Mouse (Mus musculus) midbrain, embryonic 12.5 days (tissue): ENCODE results near the gene Glis2. TPM values are rescaled to one million over a fixed set of nuclear protein-coding genes. Genes with fewer than 3 reads are reported as not detected.

ENCODE experiments used
- ATAC-seq: fragments of 200-750 bp; cut with Nextera tagmentation; 2 replicates; pipeline ENCODE4 v1.8.0; 2017; ENCODE audit warnings: low read depth, moderate TSS enrichment, moderate library complexity; ENCODE audit not compliant: low FRiP score
- H3K27ac ChIP-seq: fragments of 300-500 bp; sonication (generic); replicated peaks from 2 replicates; pipeline ENCODE4 v1.5.1; 2016; ENCODE audit warnings: mild to moderate bottlenecking
- H3K27me3 ChIP-seq: fragments of 300-500 bp; sonication (generic); 2 replicates; pipeline ENCODE4 v1.6.1; 2016; ENCODE audit warnings: mild to moderate bottlenecking
- H3K36me3 ChIP-seq: fragments of 300-500 bp; sonication (generic); 2 replicates; pipeline ENCODE4 v1.6.1; 2016
- H3K4me1 ChIP-seq: fragments of 300-500 bp; sonication (generic); 2 replicates; pipeline ENCODE4 v1.6.1; 2016
- H3K4me2 ChIP-seq: fragments of 300-500 bp; sonication (generic); replicated peaks from 2 replicates; pipeline ENCODE4 v1.6.1; 2016; ENCODE audit warnings: mild to moderate bottlenecking, moderate library complexity
- H3K4me3 ChIP-seq: fragments of 300-500 bp; sonication (generic); 2 replicates; pipeline ENCODE4 v1.5.1; 2016; ENCODE audit warnings: mild to moderate bottlenecking
- H3K9ac ChIP-seq: fragments of 300-500 bp; sonication (generic); replicated peaks from 2 replicates; pipeline ENCODE4 v1.6.1; 2016; ENCODE audit warnings: mild to moderate bottlenecking, moderate library complexity
- H3K9me3 ChIP-seq: fragments of 300-500 bp; sonication (generic); 2 replicates; pipeline ENCODE4 v1.6.1; 2016; ENCODE audit warnings: mild to moderate bottlenecking
- WGBS: fragments of 180-500 bp; shearing (Covaris S2); methylation state at CpG from one replicate; pipeline ENCODE4 v1.1.7; 2016; 5-methylcytosine and 5-hydroxymethylcytosine counted together
- polyA plus RNA-seq: library from polyadenylated mRNA; unstranded; fragments of >200 nt; fragmentation: Nextera tagmentation; extraction: Ambion mirVana; gene quantifications from 2 replicates; pipeline ENCODE4 v1.2.1, GENCODE M21; 2016

The Glis2 gene
- polyA plus RNA-seq, 1 experiment from 2014 or later, result 28.2 TPM

- H3K27me3 ChIP-seq, result no peaks in the 10 kb centered on the region
- H3K36me3 ChIP-seq, result 0 out of 2 replicates have a peak, but pooled peaks cover 5% of the 10 kb centered on the region
- no peak overlapping the region for H3K27ac ChIP-seq
- ATAC-seq, result no peak
- H3K4me1 ChIP-seq, result peaks cover 44% of the 10 kb centered on the region
- 65% methylated on average over 11 of the region's 11 CpGs for WGBS
- H3K9ac ChIP-seq, result no peak overlapping the region
- no peak overlapping the region for H3K4me2 ChIP-seq
- H3K4me3 ChIP-seq, result no peak overlapping the region
- no peaks in the 10 kb centered on the region for H3K9me3 ChIP-seq
Measured at GRCm38 (mm10) chr16:4643670-4644419, 49.3 kb downstream of the Glis2 start.

- H3K9ac ChIP-seq, result no peak overlapping the region
- no peak overlapping the region for H3K4me2 ChIP-seq
- H3K9me3 ChIP-seq, result no peaks in the 10 kb centered on the region
- H3K27ac ChIP-seq, result no peak overlapping the region
- 75% methylated on average over 4 of the region's 4 CpGs for WGBS
- no peaks in the 10 kb centered on the region for H3K27me3 ChIP-seq
- no peak for ATAC-seq
- peaks cover 29% of the 10 kb centered on the region for H3K4me1 ChIP-seq
- H3K4me3 ChIP-seq, result no peak overlapping the region
- H3K36me3 ChIP-seq, result peaks cover 16% of the 10 kb centered on the region
Measured at GRCm38 (mm10) chr16:4645867-4646266, 51.4 kb downstream of the Glis2 start.

GRCm38 (mm10) chr16:4646831-4647230 is 52.3 kb downstream of the Glis2 start:
- Histone ChIP-seq H3K4me1 (peaks cover 23% of the 10 kb centered on the region), H3K27ac (no peak overlapping the region), H3K4me3 (no peak overlapping the region)

DNA sequence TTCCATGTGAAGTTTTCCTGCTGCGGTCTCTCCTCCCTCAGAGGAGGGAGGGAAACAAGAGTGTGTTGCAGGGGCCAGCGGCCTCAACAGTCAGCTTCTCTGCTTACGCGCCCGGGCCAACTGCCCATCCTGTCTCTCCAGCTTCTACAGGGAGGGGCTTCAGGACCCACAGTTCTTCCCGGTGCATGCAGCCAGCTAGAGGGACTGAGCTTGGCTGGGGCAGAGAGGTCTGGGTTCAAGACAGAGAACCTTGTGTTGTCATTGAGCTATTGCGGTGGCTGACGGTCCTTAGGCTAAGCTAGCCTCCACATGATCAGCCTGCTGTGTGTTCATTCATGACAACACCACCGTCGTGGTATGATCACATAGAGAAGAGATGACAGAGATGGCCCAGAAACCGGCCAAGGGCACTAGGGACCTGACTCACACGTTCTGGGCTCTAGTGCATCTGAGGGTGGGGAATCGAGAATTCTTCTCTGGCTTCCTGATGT is 53.2 kb downstream of the Glis2 start:
- no peak for ATAC-seq
- Histone ChIP-seq H3K9me3 (no peaks in the 10 kb centered on the region), H3K9ac (no peak overlapping the region), H3K4me1 (peaks cover 17% of the 10 kb centered on the region), H3K4me3 (no peak overlapping the region), H3K4me2 (no peak overlapping the region), H3K27me3 (no peaks in the 10 kb centered on the region), H3K36me3 (peaks cover 26% of the 10 kb centered on the region), H3K27ac (no peak overlapping the region)
- 80% methylated on average over 13 of the region's 13 CpGs for WGBS

More at GRCm38 (mm10) chr16:4646831-4647230, 52.3 kb downstream of the Glis2 start:
- H3K4me2 ChIP-seq, result no peak overlapping the region
- no peaks in the 10 kb centered on the region for H3K9me3 ChIP-seq
- H3K36me3 ChIP-seq, result peaks cover 20% of the 10 kb centered on the region
- H3K9ac ChIP-seq, result no peak overlapping the region
- H3K27me3 ChIP-seq, result no peaks in the 10 kb centered on the region
- no peak for ATAC-seq
- 70% methylated on average over 4 of the region's 4 CpGs for WGBS

DNA sequence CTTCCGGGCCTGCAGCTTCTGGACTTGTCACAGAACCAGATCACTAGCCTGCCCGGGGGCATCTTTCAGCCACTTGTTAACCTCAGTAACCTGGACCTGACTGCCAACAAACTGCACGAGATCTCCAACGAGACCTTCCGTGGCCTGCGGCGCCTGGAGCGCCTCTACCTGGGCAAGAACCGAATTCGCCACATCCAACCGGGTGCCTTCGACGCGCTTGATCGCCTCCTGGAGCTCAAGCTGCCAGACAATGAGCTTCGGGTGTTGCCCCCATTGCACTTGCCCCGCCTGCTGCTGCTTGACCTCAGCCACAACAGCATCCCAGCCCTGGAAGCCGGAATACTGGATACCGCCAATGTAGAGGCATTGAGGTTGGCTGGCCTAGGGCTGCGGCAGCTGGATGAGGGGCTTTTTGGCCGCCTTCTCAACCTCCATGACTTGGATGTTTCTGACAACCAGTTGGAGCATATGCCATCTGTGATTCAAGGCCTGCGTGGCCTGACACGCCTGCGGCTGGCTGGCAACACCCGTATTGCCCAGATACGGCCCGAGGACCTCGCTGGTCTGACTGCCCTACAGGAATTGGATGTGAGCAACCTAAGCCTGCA is 54.0 kb downstream of the Glis2 start:
- 82% methylated on average over 28 of the region's 28 CpGs for WGBS
- Histone ChIP-seq H3K9me3 (no peaks in the 10 kb centered on the region), H3K4me2 (no peak overlapping the region), H3K27me3 (no peaks in the 10 kb centered on the region), H3K4me3 (no peak overlapping the region), H3K36me3 (peaks cover 26% of the 10 kb centered on the region), H3K27ac (no peak overlapping the region), H3K9ac (no peak overlapping the region), H3K4me1 (peaks cover 10% of the 10 kb centered on the region)
- no peak for ATAC-seq

GRCm38 (mm10) chr16:4649211-4649610 is 54.7 kb downstream of the Glis2 start:
- peaks cover 6% of the 10 kb centered on the region; the same call in 1 of the 2 replicates for H3K4me1 ChIP-seq
- H3K36me3 ChIP-seq, result peaks cover 32% of the 10 kb centered on the region
- 0 out of 2 replicates have a peak overlapping the region, but pooled peaks have one; percentile 11 for H3K9ac ChIP-seq
- no peak overlapping the region for H3K4me2 ChIP-seq
- H3K27ac ChIP-seq, result no peak overlapping the region
- H3K9me3 ChIP-seq, result no peaks in the 10 kb centered on the region
- 91% methylated on average over 5 of the region's 5 CpGs for WGBS
- no peaks in the 10 kb centered on the region for H3K27me3 ChIP-seq
- H3K4me3 ChIP-seq, result no peak overlapping the region
- ATAC-seq, result no peak

DNA sequence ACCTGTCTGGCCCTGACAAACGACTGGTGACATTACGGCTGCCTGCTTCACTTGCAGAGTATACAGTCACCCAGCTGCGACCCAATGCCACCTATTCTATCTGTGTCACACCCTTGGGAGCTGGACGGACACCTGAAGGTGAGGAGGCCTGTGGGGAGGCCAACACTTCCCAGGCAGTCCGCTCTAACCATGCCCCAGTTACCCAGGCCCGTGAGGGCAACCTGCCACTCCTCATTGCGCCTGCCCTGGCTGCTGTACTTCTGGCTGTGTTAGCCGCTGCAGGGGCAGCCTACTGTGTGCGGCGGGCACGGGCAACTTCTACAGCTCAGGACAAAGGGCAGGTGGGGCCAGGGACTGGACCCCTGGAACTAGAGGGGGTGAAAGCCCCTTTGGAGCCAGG is 55.2 kb downstream of the Glis2 start:
- H3K27ac ChIP-seq, result no peak overlapping the region
- H3K9me3 ChIP-seq, result no peaks in the 10 kb centered on the region
- H3K36me3 ChIP-seq, result peaks cover 33% of the 10 kb centered on the region
- WGBS, result 92% methylated on average over 11 of the region's 11 CpGs
- H3K27me3 ChIP-seq, result no peaks in the 10 kb centered on the region
- 0 out of 2 replicates have a peak overlapping the region, but pooled peaks have one; percentile 11 for H3K9ac ChIP-seq
- H3K4me1 ChIP-seq, result peaks cover 6% of the 10 kb centered on the region; the same call in 1 of the 2 replicates
- no peak overlapping the region for H3K4me3 ChIP-seq
- H3K4me2 ChIP-seq, result no peak overlapping the region
- ATAC-seq, result no peak

GRCm38 (mm10) chr16:4650161-4650560 is 55.6 kb downstream of the Glis2 start:
- H3K4me2 ChIP-seq, result no peak overlapping the region
- no peak overlapping the region for H3K9ac ChIP-seq
- no peak overlapping the region for H3K27ac ChIP-seq
- no peaks in the 10 kb centered on the region for H3K27me3 ChIP-seq
- no peaks in the 10 kb centered on the region for H3K9me3 ChIP-seq
- peaks cover 33% of the 10 kb centered on the region for H3K36me3 ChIP-seq
- peaks cover 9% of the 10 kb centered on the region for H3K4me1 ChIP-seq
- ATAC-seq, result no peak
- 87% methylated on average over 3 of the region's 3 CpGs for WGBS
- no peak overlapping the region for H3K4me3 ChIP-seq

- no peak for ATAC-seq
- WGBS, result 90% methylated on average over 1 of the region's 1 CpGs
Measured at GRCm38 (mm10) chr16:4651081-4651480, 56.6 kb downstream of the Glis2 start.

DNA sequence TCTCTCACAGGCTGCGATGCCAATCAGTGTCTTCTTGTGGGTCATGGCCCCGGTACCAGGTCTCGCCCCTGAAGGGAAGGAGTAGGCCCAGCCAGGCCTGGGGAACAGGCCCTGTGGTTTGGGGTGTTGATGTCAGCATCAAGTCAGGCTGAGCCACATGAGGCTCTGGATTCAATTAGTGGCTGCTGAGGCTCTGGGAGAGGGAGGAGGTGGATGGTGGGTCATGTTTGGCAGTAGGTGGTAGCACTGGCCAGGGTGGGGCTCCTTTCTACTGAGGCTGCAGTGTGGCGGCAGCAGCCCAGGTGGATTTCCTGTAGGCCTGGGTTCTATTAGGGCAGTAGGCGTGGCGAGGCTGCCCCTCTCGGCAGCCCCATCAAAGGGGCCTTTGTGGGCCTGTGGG is 57.1 kb downstream of the Glis2 start:
- no peaks in the 10 kb centered on the region for H3K9me3 ChIP-seq
- H3K4me3 ChIP-seq, result no peak overlapping the region
- H3K27ac ChIP-seq, result no peak overlapping the region
- peaks cover 33% of the 10 kb centered on the region for H3K36me3 ChIP-seq
- no peak overlapping the region for H3K4me2 ChIP-seq
- 68% methylated on average over 7 of the region's 7 CpGs for WGBS
- H3K4me1 ChIP-seq, result peaks cover 23% of the 10 kb centered on the region
- H3K27me3 ChIP-seq, result no peaks in the 10 kb centered on the region
- no peak for ATAC-seq
- H3K9ac ChIP-seq, result no peak overlapping the region

More at GRCm38 (mm10) chr16:4651081-4651480, 56.6 kb downstream of the Glis2 start:
- H3K27me3 ChIP-seq, result no peaks in the 10 kb centered on the region
- H3K9ac ChIP-seq, result no peak overlapping the region
- no peak overlapping the region for H3K4me3 ChIP-seq
- H3K4me1 ChIP-seq, result peaks cover 18% of the 10 kb centered on the region
- H3K4me2 ChIP-seq, result no peak overlapping the region
- peaks cover 33% of the 10 kb centered on the region for H3K36me3 ChIP-seq
- no peaks in the 10 kb centered on the region for H3K9me3 ChIP-seq
- no peak overlapping the region for H3K27ac ChIP-seq

GRCm38 (mm10) chr16:4652707-4653416 is 58.3 kb downstream of the Glis2 start:
- Histone ChIP-seq H3K27ac (no peak overlapping the region), H3K4me1 (peaks cover 23% of the 10 kb centered on the region), H3K36me3 (peaks cover 33% of the 10 kb centered on the region), H3K27me3 (no peaks in the 10 kb centered on the region), H3K4me2 (no peak overlapping the region), H3K9me3 (no peaks in the 10 kb centered on the region), H3K4me3 (no peak overlapping the region), H3K9ac (no peak overlapping the region)
- ATAC-seq, result no peak
- WGBS, result 71% methylated on average over 4 of the region's 4 CpGs

- no peak overlapping the region for H3K9ac ChIP-seq
- WGBS, result 86% methylated on average over 10 of the region's 10 CpGs
- no peaks in the 10 kb centered on the region for H3K27me3 ChIP-seq
- H3K4me1 ChIP-seq, result peaks cover 34% of the 10 kb centered on the region
- no peak for ATAC-seq
- H3K4me2 ChIP-seq, result no peak overlapping the region
- no peaks in the 10 kb centered on the region for H3K9me3 ChIP-seq
- H3K27ac ChIP-seq, result no peak overlapping the region
- H3K4me3 ChIP-seq, result no peak overlapping the region
- H3K36me3 ChIP-seq, result peaks cover 24% of the 10 kb centered on the region
Measured at GRCm38 (mm10) chr16:4654706-4655105, 60.2 kb downstream of the Glis2 start.
